Mouse (Mus musculus) hindbrain, postnatal 0 days (tissue): Measurements from ENCODE around the gene Mcoln1. TPM values are rescaled to one million over a fixed set of nuclear protein-coding genes. Genes with fewer than 3 reads are reported as not detected.

Source experiments
- ATAC-seq: fragments of 200-750 bp; cut with Nextera tagmentation; 2 replicates; pipeline ENCODE4 v1.8.0; 2017; ENCODE audit warnings: mild to moderate bottlenecking, moderate TSS enrichment, moderate library complexity
- DNase-seq: peaks from one replicate; pipeline ENCODE4 v3.0.0-alpha.2; 2015; ENCODE audit warnings: low spot score
- H3K27ac ChIP-seq: fragments of 300-500 bp; sonication (generic); 2 replicates; pipeline ENCODE4 v1.5.1; 2014; ENCODE audit warnings: mild to moderate bottlenecking
- H3K27me3 ChIP-seq: fragments of 300-500 bp; sonication (generic); 2 replicates; pipeline ENCODE4 v1.6.1; 2014; ENCODE audit warnings: low read length, mixed read lengths; ENCODE audit not compliant: insufficient read depth
- H3K36me3 ChIP-seq: fragments of 300-500 bp; sonication (generic); 2 replicates; pipeline ENCODE4 v1.6.1; 2014; ENCODE audit warnings: low read length, mixed read lengths; ENCODE audit not compliant: insufficient read depth
- H3K4me1 ChIP-seq: fragments of 300-500 bp; sonication (generic); 2 replicates; pipeline ENCODE4 v1.6.1; 2014; ENCODE audit warnings: antibody characterized with exemption, low read length, mixed read lengths; ENCODE audit not compliant: insufficient read depth
- H3K4me2 ChIP-seq: fragments of 300-500 bp; sonication (generic); 2 replicates; pipeline ENCODE4 v1.6.1; 2014; ENCODE audit warnings: low read depth, mild to moderate bottlenecking, low read length, moderate library complexity, mixed read lengths
- H3K4me3 ChIP-seq: fragments of 300-500 bp; sonication (generic); 2 replicates; pipeline ENCODE4 v1.5.1; 2014; ENCODE audit warnings: low read length
- H3K9ac ChIP-seq: fragments of 300-500 bp; sonication (generic); replicated peaks from 2 replicates; pipeline ENCODE4 v1.6.1; 2014; ENCODE audit warnings: mild to moderate bottlenecking, low read length, moderate library complexity, mixed read lengths
- H3K9me3 ChIP-seq: fragments of 300-500 bp; sonication (generic); 2 replicates; pipeline ENCODE4 v1.6.1; 2016; ENCODE audit warnings: low read length, mixed read lengths
- CTCF ChIP-seq: IDR thresholded peaks from 2 replicates; pipeline ENCODE4 v1.5.1; 2016; ENCODE audit warnings: antibody characterized with exemption, control low read depth, low read depth
- WGBS: fragments of 180-500 bp; shearing (Covaris S2); extraction: QIAGEN DNeasy Blood & Tissue Kit; methylation state at CpG from one replicate; pipeline ENCODE4 v1.1.7; 2014; 5-methylcytosine and 5-hydroxymethylcytosine counted together
- polyA plus RNA-seq: library from polyadenylated mRNA; unstranded; fragments of >200 nt; fragmentation: Nextera tagmentation; extraction: Ambion mirVana; gene quantifications from 2 replicates; pipeline ENCODE4 v1.2.1, GENCODE M21; 2015
- total RNA-seq: library from RNA; depleted of rRNA; stranded (reverse); fragments of >200 nt; gene quantifications from 2 replicates; pipeline ENCODE4 v1.2.3, GENCODE M21; 2014

Gene Mcoln1
- total and polyA plus RNA-seq, 2 experiments from 2014 or later: 96.8 to 140 TPM

DNA sequence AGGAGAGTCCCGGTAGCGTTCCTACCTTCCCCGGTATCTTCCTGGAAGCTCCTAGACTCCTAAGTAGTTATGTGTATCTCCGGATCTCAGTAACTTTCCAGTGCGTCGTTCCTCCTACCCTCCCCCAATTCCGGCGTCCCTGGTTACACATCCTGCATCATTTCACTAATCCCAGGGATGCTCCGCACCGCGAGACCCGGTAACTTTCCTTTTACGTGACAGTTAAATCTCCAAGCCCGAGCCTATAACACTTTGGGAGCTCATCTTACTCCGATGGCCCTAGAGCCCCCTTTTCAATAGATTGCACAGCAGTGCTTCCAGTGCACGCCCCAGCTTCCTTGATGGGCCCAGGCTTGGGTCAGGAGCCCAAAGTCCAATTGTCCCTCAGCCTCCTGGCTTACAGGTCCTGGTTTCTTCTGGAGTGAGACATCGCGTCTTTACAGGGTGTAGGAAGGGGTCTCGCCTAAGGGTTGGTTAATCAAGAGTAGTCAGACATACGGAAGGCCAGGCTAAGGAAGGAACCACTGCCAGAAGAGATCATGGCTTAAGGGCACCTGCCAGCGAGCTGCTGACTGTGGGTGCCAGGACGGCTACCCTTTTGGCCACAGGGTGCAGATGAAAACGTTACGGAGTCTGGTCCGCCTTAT, 15.6 kb downstream of the Mcoln1 start:
- H3K4me1 ChIP-seq: 0 out of 2 replicates have a peak, but pooled peaks cover 4% of the 10 kb centered on the region
- no peak for TF ChIP-seq CTCF
- H3K27me3 ChIP-seq: no peaks in the 10 kb centered on the region
- H3K27ac ChIP-seq: peak overlapping the region; percentile 86
- ATAC-seq: peak; percentile 27
- peak overlapping the region; percentile 63 for H3K9ac ChIP-seq
- no peaks in the 10 kb centered on the region for H3K9me3 ChIP-seq
- peaks cover 27% of the 10 kb centered on the region; the same call in 1 of the 2 replicates for H3K36me3 ChIP-seq
- peak overlapping the region; percentile 53 for H3K4me3 ChIP-seq
- peak; percentile 75 for DNase-seq
- H3K4me2 ChIP-seq: peak overlapping the region; percentile 93
- under 1% methylated on average over 25 of the region's 25 CpGs for WGBS

DNA sequence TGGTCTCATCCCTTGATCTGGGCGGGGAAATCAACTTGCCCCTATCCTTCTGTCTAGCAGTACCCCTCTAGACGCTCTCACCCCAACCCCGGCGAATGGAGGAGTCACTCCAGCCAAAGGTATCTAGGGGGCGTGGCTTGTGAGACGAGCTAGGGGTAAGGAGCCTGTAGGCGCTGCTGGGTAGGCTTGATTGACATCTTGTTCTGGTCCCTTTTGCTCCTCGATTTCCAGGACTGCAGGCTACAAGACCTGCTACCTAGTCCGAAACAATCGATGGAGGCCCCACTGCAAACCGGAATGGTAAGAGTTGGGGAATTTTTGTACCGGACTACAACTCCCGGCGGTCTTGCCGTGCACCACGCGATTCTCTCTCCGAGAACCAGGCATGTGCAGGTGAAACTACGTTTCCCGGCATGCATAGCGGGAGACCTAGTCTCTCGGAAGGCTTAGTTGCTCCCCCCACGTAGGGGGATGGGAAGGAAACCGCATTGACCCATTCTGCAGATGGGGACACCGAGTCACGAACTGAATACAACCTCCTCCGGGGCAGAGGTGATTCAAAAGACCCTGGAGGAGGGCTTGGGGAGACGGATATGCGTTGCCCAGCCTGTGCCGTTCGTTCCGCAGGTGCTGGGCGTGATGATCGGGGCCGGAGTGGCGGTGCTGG, 16.3 kb downstream of the Mcoln1 start:
- Histone ChIP-seq H3K27ac (peak overlapping the region; percentile 86), H3K27me3 (no peaks in the 10 kb centered on the region), H3K4me1 (0 out of 2 replicates have a peak, but pooled peaks cover 4% of the 10 kb centered on the region), H3K9me3 (no peaks in the 10 kb centered on the region), H3K36me3 (peaks cover 24% of the 10 kb centered on the region; the same call in 1 of the 2 replicates), H3K4me3 (peak overlapping the region; percentile 53), H3K9ac (peak overlapping the region; percentile 63), H3K4me2 (peak overlapping the region; percentile 93)
- DNase-seq (peak; percentile 97), ATAC-seq (peak; percentile 86)
- TF ChIP-seq CTCF: no peak
- WGBS: 1% methylated on average over 36 of the region's 36 CpGs

DNA sequence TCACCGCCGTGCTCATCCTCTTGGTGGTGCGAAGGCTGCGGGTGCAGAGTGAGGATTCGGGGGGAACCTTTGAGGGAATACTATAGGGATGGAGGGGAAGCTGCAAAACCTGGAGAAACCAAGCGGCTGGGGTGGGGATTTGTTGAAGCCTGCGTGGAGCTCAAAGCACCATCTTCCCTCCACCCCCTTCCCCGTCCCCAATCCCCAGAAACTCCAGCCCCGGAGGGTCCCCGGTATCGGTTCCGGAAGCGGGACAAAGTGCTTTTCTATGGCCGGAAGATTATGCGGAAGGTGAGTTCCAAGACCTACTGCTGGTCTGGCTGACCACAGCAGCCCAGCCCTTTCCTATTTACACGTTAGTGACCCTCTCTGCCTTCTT, 16.8 kb downstream of the Mcoln1 start:
- WGBS: 4% methylated on average over 16 of the region's 16 CpGs
- ATAC-seq: peak; percentile 50
- Histone ChIP-seq H3K4me1 (0 out of 2 replicates have a peak, but pooled peaks cover 4% of the 10 kb centered on the region), H3K27ac (peak overlapping the region; percentile 86), H3K27me3 (no peaks in the 10 kb centered on the region), H3K4me3 (peak overlapping the region; percentile 53), H3K4me2 (peak overlapping the region; percentile 93), H3K9ac (peak overlapping the region; percentile 63), H3K36me3 (peaks cover 26% of the 10 kb centered on the region; the same call in 1 of the 2 replicates), H3K9me3 (no peaks in the 10 kb centered on the region)
- TF ChIP-seq CTCF: no peak
- peak; percentile 60 for DNase-seq

DNA sequence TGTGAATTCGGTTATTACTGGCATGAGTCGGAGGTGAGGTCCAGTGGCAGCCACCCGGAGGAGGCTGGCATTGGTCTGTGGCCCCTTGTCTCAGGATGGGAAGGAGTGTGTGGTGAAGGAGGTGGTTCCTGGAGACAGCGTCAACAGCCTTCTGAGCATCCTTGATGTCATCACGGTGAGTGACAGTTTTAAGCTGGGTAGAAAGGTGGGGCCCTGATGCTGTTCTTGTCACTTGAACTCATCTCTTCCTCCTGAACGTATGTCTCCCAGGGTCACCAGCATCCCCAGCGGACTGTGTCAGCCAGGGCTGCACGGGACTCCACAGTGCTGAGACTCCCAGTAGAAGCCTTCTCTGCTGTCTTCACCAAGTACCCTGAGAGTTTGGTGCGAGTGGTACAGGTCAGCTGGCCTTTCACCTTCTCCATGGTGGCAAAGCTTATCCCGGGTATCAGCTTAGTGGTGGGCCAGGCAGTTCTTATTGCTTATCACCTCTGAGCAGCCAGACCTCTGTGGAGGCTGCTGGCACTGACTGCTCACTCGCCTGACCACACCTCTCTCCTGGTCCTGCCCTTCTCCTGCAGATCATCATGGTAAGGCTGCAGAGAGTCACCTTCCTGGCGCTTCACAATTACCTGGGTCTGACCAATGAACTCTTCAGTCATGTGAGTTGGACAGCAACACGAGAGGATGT, 21.9 kb downstream of the Mcoln1 start:
- H3K27ac ChIP-seq: no peak overlapping the region
- DNase-seq: no peak
- no peak overlapping the region for H3K4me2 ChIP-seq
- H3K9ac ChIP-seq: no peak overlapping the region
- no peak overlapping the region for H3K4me3 ChIP-seq
- no peak for ATAC-seq
- H3K4me1 ChIP-seq: no peaks in the 10 kb centered on the region
- peaks cover 37% of the 10 kb centered on the region for H3K36me3 ChIP-seq
- WGBS: 89% methylated on average over 13 of the region's 13 CpGs
- TF ChIP-seq CTCF: no peak
- H3K9me3 ChIP-seq: no peaks in the 10 kb centered on the region
- H3K27me3 ChIP-seq: no peaks in the 10 kb centered on the region

DNA sequence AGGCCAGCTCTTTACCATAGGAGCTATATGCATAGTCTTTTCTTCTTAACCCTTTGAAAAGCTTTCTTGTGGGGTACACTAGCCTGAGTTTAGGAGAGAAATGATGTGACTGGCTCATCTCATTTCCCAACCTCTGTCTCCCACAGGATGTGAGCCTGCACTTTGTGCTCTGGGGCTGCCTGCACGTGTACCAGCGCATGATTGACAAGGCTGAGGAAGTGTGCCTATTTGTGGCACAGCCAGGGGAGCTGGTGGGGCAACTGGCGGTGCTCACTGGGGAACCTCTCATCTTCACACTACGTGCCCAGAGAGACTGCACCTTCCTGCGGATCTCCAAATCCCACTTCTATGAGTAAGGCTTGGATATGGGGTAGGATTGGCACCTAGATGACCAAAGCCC, 30.6 kb downstream of the Mcoln1 start:
- Histone ChIP-seq H3K9me3 (no peaks in the 10 kb centered on the region), H3K9ac (no peak overlapping the region), H3K4me3 (no peak overlapping the region), H3K4me1 (no peaks in the 10 kb centered on the region), H3K27me3 (no peaks in the 10 kb centered on the region), H3K27ac (no peak overlapping the region), H3K36me3 (peaks cover 27% of the 10 kb centered on the region), H3K4me2 (no peak overlapping the region)
- 88% methylated on average over 5 of the region's 5 CpGs for WGBS
- TF ChIP-seq CTCF: no peak
- DNase-seq (no peak), ATAC-seq (no peak)

DNA sequence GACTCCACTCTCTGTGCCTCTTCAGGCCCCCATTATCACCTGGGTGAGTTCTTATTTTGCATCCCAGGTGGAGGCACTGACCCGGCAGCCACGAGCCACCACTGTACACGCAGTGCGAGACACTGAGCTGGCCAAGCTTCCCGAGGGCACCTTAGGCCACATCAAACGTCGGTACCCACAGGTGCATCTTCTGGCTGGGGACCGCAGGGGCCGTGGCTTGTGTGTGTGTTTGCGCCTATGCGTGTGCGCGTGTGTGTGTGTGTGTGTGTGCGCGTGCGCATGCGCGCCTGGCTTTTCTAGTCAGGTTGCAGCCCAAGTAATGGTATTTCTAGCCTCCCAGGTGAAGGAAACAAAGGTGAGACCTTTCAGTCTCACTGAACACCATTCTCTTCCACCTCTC, 31.7 kb downstream of the Mcoln1 start:
- Histone ChIP-seq H3K27ac (no peak overlapping the region), H3K4me1 (no peaks in the 10 kb centered on the region), H3K9me3 (no peaks in the 10 kb centered on the region), H3K4me3 (no peak overlapping the region), H3K9ac (no peak overlapping the region), H3K36me3 (peaks cover 31% of the 10 kb centered on the region), H3K27me3 (no peaks in the 10 kb centered on the region), H3K4me2 (no peak overlapping the region)
- WGBS: 98% methylated on average over 18 of the region's 18 CpGs
- ATAC-seq (no peak), DNase-seq (no peak)
- no peak for TF ChIP-seq CTCF
